Mouse (Mus musculus): ENCODE results near the gene Vps26a.
A peak's percentile ranks its signal among the peaks of the same experiment; 100 is the strongest.

Vps26a gene

DNA sequence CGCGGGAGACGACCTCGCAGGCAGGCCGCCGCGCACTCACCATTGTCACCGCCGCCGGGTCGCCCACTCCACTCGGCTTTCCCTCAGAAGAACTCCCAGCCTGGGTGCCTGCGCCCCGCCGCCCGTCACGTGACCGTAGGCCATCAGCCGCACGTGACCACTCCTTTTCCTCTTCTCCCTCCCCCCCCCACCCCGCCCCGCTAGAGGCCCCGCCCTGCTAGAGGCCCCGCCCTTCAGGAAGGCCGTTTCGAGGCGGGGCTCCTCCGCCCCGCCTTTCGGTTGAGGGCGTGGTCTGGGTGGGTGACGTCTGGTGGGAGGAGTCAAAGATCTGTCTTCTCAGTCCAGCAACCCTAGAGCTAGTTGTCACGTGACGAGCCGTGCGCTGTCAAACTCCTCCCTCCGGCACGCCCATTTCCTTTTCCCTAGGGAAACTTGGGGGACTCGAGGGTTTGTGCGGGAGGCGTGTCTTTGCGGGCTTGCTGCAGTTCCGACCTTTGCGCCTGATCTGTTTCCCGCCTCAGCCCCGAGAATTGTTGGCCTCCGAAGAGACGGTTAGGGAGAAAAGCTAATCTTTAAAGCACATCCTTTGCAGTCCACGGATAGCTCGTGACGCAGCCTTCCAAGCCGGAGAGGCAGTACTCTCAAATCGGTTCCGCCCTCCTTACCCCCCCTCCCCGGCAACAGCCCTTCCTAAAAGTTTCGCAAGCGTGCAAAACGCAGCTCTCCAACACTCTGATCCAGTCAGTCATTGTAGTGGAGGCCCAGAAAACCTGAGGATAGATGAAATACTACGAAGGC lies at the start of gene Vps26a:
Vps26a (minus strand) TSS at position 188 of the 798 bp plus-strand sequence.
- peak; percentile 97 to 98 for DNase-seq (ENCODE audit: low spot score in 2 of 2)

DNA sequence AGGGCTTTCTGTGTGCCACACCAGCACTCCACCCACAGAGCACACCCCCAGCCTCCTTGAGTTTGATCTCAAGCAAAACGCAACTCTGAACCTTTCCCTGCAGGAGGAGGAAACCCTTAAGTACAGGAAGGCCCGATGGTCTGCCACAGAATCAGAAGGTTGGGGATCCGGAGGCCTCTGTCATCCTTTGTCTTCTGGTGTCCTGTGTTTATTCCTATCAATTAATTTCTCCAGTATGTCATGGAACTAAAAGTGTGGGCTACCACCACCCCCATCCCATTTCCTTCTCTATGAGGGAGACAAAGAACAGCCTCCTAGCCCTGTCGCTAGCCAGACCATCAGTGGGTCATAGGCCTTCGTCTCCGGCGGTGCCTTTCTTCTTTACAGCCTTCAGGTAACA lies 47.9 kb upstream of the Vps26a start:
- DNase-seq (ENCODE audit: low spot score in 2 of 2), result no peak

DNA sequence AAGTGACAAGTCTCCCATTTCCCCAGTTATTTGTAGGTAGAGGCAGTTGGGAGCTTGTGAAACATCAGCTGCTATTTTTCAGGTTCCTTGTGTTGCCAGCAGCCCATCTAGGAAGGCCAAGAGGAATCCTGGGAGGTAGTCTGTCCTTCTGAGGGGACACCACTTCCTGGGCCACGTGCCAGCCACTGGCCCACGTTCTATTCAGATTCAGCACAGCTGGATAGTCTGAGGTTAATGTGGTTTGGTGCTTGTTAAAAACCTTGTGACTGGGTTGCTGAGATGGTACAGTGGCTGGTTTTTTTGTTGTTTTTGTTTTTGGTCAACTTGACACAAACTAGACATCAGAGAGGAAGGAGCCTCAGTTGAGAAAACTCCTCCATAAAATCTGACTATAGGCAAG lies 46.2 kb upstream of the Vps26a start:
- no peak for DNase-seq (ENCODE audit: low spot score in 2 of 2)

DNA sequence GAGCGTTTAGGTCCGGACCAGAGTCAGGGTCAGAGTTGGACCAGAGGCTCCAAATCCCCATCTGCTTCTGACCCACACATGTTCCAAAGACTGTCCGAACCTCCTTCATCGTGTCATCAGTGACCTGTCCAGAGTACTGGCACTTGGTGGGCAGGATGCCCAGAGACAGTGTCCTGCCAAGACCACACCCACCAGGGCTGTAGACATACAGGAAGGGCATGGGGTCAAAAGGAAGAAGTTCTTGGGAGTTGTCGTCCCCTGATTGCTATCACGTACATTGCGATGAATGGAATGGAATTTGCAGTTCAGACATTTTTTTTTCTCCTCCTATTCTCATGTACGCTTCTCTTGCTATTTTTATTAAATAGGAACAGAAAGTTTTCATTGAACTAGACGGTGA lies 43.6 kb upstream of the Vps26a start:
- no peak for DNase-seq (ENCODE audit: low spot score in 2 of 2)

DNA sequence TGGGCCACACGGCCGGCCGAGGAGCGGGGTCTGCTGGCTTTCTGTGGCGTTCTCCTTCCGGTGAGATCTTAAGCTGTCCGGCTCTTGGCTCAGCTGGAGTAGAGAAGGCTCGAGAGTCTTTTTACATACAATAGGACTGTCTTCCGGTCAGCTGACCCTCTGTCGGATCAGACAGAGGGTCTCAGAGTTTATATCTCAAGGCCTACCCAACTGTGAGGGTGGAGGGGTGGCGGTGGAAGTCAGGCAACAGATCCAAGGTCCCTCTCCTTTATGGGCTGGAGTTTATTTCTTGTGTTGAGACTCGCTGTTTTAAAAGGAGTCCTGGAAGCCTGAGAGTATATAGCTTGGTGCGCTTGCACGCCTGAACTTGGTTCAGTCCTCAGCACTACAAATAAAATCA lies 40.7 kb upstream of the Vps26a start, which contains the start of gene Srgn:
Srgn (minus strand) TSS at position 101 of the 400 bp plus-strand sequence.
- no peak for DNase-seq (ENCODE audit: low spot score in 2 of 2)

DNA sequence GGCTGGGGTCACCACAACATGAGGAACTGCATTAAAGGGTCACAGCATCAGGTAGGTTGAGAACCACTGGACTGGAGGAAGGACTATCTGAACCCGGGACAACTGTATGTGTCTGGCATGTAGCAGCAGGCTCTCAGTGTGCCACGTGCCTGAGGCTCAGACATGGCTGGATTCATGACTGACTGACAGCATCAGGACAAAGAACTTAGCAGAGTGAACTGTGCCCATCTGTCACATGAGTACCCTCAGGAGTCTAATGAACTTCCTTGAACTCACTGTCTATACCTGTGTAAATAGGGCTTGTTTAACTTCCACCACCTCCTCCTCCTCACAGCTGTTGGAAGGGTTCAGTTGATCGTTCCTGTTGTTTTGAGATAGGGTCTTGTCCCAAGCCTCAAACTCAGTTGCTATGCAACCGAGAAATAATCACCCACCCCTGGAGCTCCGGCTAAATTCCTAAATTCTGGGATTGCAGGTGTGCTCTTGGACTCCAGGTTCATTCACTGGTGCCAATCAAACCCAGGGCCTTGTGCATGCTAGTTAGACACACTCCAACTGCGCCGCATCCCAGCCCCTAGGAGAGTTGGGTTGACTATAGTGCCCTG lies 35.8 kb upstream of the Vps26a start:
- DNase-seq (ENCODE audit: low spot score in 2 of 2), result no peak

DNA sequence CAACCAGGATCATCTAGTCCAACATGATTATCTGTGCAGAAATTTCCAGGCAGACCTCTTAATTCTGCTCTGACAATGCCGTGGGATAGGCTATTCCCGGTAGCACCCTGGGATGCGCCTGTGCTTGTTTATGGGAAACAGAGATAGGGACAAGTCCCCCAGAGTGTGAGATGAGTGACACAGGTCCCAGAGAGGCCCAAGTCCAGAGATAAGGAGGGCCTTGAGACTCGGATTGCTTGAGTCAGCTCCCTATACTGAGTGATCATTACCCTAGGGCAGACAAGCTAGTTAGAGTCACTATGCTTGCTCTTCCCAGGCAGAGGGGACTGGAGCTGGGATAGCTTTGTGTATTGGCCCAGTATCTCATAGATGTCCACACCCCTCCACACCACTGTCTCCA lies 35.2 kb upstream of the Vps26a start:
- DNase-seq (ENCODE audit: low spot score in 2 of 2), result no peak

DNA sequence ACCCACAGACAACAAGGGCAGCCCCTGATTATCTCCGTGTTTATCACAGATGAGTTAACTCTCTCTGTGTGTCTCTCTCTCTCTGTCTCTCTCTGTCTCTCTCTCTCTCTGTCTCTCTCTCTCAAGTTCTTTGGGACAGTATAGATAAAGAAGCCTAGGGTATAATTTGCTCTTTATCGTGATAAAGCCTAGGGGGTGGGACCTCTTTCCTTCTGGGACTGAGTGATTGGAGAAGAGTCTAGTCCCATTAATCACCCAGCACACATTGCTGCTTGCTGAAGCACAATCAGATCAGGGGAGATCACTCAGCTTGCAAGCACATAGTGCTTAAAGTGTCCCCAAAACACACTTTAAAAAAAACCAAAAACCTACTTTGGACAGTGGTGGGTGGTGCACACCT lies 34.3 kb upstream of the Vps26a start:
- DNase-seq (ENCODE audit: low spot score in 2 of 2), result no peak

DNA sequence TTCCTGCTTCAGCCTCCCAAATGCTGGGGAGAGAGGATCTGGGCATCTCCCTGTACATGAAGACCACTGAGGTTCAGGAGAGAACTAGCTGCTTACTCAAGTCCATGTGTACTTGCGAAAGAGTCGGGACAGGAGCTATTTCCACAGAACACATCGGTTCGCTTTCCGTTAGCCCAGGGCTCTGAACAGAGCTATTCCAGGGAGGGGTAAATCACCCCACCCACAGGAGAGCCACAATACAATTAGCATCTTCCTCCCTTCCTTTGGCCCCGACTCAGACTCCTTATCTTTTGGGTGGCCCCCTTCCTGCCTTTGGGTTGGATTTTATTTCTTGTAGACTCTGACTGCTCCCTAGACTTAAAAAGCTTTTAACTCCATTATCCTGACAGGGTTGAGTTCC lies 30.9 kb upstream of the Vps26a start:
- DNase-seq (ENCODE audit: low spot score in 2 of 2), result no peak

DNA sequence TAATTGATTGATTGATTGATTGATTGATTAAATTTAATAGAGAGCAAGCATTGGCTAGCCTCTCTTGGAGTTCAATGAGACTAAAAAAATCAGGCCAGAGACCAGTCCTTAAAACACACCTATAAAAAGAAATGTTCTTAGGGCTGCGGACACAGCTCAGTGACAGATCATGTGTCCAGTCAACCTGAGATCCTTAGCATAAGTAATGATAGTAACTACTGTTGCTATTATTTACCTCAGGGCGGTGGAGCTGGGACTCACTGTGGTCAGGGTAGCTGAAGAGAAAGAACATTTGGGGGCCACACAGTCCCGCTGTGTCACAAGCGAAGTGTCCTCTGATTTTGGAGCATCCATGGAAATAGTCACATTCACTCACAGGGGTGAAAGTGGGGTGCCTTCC lies 26.2 kb upstream of the Vps26a start:
- DNase-seq (ENCODE audit: low spot score in 2 of 2), result no peak

DNA sequence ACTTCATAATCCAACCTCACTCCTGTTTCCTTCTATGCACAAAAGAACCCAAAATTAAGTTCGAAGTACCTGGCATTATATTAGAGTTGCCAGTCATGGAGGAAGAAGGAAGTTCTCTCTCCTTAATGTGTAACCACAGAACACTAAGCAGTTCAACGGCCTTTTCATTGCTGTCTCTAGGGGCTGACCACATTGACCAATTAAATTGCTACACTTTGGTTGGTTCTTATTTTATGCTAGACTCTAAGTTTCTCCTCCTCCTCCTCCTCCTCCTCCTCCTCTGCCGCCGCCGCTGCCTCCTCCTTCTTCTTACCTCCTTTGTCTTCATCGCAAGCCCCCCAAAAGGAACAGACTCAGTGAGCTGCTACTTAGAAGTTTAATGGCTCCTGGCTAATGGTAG lies 24.9 kb upstream of the Vps26a start:
- DNase-seq (ENCODE audit: low spot score in 2 of 2), result no peak

DNA sequence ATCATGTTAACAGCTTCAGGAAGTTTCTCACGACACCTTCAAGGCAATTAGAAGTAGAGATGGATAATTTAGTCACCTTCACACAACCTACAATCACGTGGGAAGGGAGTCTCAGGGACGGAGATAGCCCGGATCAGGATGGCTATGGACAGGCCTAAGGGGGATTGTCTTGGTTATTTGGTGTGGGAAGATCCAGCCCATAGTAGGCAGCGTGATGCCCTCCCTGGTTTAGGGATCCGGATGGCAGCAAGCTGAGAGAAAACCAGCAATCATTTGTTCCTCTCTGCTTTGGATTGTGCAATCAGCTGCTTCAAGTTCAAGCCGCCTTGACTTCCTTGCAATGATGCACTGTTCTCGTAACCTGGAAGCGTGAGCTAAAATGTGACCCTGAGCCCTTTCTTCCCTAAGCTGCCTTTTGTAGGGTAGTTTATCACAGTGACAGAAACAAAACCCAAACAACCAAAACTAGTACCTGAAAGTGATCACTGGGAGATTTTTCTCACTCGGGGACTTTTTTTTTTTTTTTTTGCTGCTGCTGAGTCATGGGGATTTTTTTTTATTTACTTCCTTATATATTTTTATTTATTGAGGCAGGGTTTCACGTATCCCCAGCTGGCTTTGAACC lies 22.5 kb upstream of the Vps26a start:
- DNase-seq (ENCODE audit: low spot score in 2 of 2), result no peak

DNA sequence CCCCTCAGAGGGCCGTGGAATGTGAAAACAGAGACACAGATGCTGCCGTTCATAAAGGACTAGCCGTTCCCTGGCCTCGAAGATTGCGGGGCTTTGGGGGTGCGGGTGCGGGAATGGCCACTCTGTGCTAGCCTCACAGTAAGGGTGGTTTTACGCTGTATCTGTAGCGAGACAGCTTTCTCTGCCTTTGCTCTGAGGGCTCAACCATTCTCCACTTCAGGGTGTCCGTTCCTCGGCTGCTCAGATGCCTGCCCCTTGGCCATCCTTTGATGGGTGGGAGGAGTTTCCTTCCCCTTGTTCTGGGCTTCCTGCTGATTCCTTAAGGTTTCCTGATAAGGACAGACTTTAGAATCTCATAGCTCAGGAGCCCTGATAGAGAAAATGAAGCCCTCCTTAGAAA lies 21.9 kb upstream of the Vps26a start:
- no peak for DNase-seq (ENCODE audit: low spot score in 2 of 2)

DNA sequence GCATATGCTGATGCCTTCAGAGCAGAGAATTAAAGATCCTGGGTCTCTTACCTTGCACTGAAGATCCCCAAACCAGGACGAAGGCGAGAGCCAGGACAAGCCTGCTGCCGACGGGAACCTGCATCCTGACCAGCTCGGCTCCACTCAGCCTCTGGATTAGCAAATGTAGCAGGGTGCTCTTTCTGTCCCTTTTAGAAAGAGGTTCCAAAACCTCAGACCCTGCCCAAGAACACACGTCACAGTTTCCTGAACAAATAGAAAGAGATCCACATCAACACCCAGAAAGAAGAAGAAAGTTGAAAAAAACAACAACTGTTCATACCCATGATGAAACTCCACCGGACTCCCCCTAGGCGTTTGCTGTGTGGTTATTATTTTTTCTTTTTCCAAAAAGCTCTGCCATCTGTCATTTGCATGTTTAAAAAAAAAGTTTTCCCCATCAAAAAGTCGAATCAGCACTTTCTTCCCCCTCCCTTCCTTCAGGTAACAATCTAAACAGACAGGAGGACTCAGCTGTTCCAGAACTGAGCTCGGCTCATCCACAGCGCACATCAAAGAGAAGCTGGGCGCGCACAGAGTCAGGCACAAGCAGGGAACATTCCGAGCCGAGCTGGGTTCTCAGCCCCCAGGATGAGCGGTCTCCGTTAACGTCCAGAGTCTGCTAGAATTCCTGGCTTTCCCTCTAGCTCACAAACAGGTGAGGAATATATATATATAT lies 21.1 kb upstream of the Vps26a start:
- peak; percentile 48 to 52 for DNase-seq (ENCODE audit: low spot score in 2 of 2)

DNA sequence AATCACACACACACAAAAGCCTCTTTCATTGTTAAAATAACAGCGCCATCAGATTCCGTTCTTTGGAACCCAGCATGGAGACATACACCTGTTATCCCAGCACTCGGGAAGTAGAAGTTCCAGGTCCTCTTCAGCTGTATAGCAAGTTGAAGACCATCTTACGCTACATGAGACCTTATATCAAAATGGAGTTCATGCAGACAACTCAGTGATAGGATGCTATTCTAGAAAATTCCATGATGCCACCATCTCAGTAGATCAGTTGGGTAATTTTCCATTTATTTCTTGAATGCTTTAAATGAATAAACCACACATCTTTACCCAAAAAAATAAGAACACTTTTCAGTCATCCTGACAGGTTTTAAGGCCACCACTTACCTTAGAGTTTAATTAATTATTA lies 20.5 kb upstream of the Vps26a start:
- no peak for DNase-seq (ENCODE audit: low spot score in 2 of 2)

DNA sequence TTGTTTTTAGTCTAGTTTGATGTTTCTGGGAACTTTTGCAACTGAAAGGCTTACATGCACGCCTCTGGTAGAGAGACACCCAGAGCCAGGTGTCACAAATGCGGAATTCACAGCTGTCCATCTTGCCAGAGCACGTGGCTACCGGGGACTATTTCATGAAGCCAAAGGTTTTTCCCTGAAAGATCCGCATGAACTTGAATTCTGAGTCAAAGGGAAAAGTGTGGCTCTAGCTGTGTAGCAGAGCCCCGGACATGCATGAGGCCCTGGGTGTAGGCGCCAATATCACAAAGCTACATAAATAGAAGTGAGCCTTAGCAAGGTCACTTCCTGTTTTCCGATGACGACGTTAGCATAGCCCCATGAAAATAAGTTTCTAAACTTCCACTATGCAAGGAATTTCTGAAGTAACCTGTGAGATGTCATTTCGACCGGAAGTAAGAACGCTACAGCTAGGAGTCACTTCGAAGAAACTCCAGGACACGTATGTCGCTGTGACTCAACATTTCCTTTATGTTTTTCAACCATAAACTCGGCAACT lies 19.5 kb upstream of the Vps26a start:
- DNase-seq (ENCODE audit: low spot score in 2 of 2), result peak in 1 of 2 experiments; percentile 20

DNA sequence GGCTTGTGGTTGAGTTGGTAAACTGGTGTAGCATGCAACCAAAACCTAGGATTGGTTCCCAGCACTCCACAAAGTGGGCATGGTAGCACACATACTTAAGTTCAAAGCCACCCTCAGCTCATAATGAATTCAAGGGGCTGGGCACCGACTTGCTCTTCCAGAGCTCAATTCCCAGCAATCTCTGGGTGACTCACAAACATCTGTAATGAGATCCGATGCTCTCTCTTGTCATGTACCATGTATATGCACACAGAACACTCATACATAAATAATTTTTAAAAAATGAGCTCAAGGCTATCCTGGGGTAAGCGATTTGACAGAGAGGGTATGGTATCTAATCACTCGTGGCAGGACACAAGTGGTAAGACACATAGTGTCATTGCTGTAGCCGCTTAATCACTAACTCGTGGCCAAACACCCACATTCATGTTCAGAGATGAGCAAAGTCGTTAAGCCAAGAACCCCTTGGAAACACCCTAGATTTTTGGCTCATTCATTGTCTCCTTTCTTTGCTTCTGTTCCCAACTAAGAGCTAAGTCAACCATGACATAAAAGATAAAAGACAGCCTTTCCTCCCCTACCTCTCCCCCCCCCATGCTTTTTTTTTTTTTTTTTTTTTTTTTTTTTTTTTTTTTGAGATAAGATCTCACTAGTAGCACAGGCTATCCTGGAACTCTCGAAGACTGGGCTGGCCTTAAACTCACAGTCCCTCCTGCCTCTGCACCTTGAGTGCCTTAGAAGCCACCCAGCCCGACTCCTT lies 18.8 kb upstream of the Vps26a start:
- no peak for DNase-seq (ENCODE audit: low spot score in 2 of 2)

DNA sequence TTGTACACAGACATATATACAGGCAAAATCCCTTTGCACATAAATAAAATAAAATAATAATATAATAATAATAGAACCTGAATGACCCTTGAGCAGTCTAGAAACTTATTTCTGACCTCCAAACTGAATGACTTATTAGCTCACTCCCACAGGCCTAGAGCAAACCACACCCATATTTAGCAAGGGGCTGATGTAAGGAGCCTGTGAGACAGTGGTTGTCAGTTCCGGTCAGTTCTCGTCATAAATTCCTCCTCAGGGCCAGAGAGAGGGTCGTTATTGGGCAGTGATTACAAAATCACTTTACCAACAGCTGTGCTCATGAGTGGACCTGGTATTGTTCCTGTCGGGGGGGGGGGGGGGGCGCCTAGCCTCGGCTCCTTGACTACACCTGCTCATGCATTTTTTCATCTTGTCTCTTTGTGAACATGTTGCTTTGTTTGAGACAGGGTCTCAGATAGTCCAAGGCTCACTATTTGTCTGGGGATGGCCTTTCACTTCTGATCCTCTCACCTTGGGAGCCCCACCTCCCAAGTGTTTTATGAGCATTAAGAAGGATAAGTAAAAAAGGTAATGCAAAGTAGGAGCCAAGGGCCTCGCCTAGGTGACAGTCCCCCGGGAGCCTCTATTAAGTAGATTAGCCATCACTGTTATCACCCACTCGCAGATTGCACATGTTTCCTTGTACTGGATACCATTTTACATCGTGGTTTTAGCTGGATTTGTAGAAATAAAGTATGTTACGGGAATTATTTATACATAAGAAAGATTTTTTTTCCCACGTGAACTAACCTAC lies 17.4 kb upstream of the Vps26a start:
- DNase-seq (ENCODE audit: low spot score in 2 of 2), result no peak

DNA sequence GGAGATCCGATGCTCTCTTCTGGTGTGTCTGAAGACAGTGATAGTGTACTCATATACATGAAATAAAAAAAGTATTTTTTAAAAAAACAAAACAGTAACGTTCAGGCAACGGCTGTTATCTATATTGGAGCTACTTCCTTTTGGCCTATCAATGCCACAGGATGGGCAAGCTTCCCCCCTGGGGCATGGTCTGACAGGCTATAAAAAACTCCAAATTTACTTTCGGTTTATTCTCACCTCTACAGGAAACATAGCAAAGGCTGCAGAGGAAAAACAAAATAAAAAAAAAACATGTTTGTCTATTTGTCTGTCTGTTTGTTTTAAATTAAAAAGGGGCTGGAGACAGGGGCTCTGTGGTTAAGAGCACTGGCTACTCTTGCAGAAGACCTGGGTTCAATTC lies 16.7 kb upstream of the Vps26a start:
- DNase-seq (ENCODE audit: low spot score in 2 of 2), result no peak

DNA sequence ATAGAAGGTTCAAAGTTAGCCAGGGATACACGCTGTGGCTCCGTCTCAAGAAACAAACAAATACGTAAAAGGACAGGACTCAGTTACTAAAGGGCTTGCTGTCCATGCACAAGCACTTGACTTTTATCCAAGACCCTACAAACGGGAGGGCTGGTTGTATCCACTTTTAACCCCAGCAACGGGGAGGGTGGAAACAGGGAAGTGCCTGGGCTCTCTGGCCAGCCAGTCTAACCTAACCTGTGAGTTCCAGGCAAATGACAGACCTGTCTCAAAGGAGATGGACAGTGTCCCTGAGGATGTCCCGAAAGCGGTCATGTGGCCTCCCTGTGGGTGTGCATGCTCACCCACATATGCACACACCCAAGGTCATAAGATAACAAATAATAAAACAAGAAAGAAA lies 15.3 kb upstream of the Vps26a start:
- no peak for DNase-seq (ENCODE audit: low spot score in 2 of 2)

Data from thymus, postnatal 10 days (tissue).